Mouse (Mus musculus): ENCODE data around the gene Lsm10. TPM values are rescaled to one million over a fixed set of nuclear protein-coding genes. Genes with fewer than 3 reads are reported as not detected.
A peak's percentile ranks its signal among the peaks of the same experiment; 100 is the strongest.

Gene Lsm10
- total RNA-seq, 2 experiments from 2014 or later = 9.2 to 12.8 TPM

- intact Hi-C loops (cut with DNase I) = no loop called here
- no peak for DNase-seq
These were observed 19.6 kb downstream of the Lsm10 start for GRCm38 (mm10) chr4:126115871-126116521.

DNA sequence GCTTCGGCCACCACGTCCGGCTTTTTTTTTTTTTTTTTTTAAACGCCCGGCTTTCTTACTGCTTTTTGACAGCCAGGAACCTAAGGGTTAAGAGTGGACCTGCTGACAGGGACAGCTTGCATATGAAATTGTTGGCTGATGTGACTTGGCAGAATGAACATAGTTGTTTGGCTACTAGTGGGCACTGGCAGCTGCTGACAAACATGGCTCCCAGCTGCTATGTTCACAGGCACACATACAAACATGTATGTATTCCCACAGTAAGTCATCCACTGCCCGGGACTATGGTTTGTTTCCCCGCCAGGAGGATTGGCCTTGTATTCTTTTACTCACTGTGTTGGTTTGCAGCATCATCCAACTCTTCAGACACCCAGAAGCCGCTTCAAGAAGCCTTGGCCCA, 20.7 kb downstream of the Lsm10 start:
- peak in 1 of 2 experiments; percentile 32 for DNase-seq
- intact Hi-C loops (cut with DNase I) = no loop called here

GRCm38 (mm10) chr4:126118651-126119050, 22.2 kb downstream of the Lsm10 start:
- DNase-seq = no peak

GRCm38 (mm10) chr4:126119051-126119450, 22.6 kb downstream of the Lsm10 start:
- no peak for DNase-seq
- intact Hi-C loops (cut with DNase I) = no loop called here

More at GRCm38 (mm10) chr4:126118651-126119050, 22.2 kb downstream of the Lsm10 start:
- intact Hi-C loops (cut with DNase I) = no loop called here

GRCm38 (mm10) chr4:126120052-126120451, 23.6 kb downstream of the Lsm10 start:
- intact Hi-C loops (cut with DNase I) = no loop called here
- DNase-seq = no peak

GRCm38 (mm10) chr4:126120506-126120905, 24.1 kb downstream of the Lsm10 start:
- intact Hi-C loops (cut with DNase I) = no loop called here

DNA sequence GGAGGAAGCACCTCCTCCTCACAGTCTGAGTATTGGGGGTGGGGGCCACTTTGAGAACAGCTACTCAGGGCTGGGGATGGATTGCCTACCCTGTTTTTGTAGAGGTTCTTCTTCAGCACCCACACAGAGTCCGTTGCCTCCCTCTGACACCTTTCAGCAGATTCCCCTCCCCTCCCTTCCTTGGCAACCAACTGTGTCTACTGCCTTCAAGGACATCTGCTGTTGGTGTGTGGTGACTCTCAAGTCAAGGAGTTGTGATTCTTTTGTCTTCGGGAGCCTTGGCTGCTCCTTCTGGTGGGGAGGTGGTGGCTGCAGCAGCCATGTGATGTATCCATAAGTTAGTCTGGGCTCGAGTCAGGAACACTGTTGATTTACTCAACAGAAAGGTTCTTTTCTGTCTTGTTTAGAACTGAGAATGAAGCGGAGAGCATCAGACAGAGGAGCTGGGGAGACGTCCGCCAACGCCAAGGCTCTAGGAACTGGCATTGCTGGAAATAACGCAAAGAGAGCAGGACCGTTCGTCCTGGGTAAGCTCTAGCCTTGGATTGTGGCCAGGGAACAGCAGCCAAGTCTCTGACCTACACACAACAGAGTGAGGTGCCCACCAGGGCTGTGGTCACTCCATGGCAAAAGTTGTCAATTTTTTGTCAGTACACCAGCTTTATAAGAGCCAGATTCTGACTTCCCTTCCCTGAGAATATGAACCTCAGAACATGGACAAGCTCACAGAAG, 27.1 kb downstream of the Lsm10 start:
- no peak for DNase-seq
- intact Hi-C loops (cut with DNase I) = no loop called here

More at GRCm38 (mm10) chr4:126120506-126120905, 24.1 kb downstream of the Lsm10 start:
- DNase-seq = no peak

DNA sequence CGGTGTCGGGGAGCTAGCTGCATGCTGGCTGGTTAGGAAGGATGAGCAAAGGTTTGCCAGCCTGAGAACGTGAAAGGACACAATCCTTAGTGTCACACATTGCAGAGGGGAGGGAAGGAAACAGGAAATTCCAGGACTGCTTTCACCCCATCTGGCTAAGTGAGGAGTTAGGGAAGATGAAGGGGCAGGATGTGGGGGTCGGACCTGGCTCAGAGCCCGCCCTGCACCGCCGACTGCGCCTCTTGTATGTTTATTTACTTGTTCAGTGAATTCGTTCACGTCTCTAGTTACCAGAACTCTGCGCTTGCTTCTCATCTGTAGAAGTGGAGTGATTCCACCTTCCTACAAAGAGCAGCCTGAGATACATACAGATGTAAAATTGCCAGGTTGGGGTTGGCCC, 34.1 kb downstream of the Lsm10 start:
- intact Hi-C loops (cut with DNase I) = no loop called here
- no peak for DNase-seq

DNA sequence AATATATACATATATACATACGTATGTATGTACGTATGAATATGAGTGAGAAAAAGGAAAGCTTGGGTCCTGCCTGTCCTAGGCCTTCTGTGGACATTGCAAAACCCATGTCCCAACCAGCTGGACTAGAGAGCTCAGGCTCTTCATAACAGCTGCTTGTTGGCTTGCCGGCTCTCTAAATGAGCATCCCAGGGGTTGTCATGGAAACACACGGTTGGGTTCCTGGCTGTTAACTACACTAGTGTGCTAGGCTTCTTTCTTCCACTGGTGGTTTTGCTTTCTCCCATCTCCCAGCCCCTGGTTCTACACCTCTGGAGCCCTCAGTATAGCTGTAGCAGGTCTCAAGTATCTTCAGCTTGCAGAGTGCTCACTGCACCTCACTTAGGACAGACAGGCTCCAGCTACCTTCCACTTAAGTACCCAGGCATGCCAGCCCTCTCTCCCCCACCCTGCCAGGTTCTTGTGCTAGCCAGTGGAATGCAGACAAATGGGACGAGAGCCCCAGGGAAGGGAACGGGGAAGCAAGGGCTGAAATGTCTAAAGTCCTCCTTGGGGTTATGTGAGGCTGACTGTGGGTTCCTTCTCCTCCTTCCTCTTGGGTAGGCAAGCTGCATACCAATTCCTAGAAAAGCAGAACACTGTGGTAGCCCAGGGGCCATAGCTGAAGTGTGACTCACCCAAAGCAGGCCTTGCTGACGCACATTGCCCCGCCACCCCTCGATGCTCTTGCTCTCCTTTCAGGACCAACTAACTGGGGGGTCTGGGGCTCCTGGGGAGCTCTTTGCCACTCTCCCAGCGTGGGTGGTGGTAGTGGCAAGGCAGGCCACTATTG, 35.1 kb downstream of the Lsm10 start:
- intact Hi-C loops (cut with DNase I) = no loop called here
- peak; percentile 39 to 55 for DNase-seq

DNA sequence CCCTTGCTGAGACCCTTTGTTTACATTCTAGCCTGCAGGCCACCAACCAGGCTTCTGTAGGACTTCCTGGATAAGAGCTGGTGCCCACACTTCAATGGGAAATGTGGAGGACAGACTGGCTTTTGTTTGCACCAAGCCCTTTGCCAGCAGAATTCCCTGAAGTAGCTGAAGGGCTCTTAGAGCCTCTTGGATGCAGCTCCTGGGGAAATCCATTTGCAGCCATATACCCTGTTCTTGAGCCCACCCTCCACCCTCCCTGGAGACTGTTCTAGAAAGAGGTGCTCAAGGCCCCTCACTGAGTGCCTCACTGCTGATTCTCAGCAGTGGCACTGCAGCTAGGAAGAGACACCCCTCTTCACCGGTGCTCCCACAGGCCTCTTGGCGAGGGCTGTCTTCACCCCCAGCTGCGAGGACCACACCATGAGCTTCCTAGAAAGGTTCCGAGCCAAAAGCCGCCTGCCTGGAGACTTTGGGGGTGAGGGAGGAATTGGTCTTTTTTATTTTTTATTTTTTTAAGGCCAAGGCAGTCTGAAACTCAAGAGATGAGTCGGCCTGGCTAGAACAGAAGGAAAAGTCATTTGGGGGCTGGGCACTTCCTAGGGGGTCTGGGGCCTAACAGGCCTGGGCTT, 36.3 kb downstream of the Lsm10 start:
- intact Hi-C loops (cut with DNase I) = no loop called here
- no peak for DNase-seq

GRCm38 (mm10) chr4:126134236-126134635, 37.8 kb downstream of the Lsm10 start:
- intact Hi-C loops (cut with DNase I) = no loop called here
- DNase-seq = no peak

DNA sequence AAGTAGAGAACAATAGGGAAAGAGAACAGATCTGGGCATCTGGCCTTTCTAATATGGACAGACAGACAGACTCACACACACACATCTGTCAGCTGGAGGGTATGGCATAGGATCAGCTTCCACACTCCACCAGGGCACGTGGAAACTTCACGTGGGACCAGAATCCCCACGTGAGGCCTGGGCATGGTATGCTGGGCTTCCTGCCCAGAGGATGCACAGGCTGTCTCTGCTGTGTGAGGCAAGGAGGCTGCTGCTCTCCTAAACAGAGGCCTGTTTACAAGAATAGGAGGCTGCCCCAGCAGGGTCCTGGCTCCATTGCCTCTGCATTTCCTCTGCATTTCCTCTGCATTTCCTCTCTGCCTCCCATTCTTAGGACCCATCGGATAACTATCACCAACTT, 38.2 kb downstream of the Lsm10 start:
- DNase-seq = no peak
- intact Hi-C loops (cut with DNase I) = no loop called here

- no peak for DNase-seq
- intact Hi-C loops (cut with DNase I) = no loop called here
These were observed 41.4 kb downstream of the Lsm10 start for GRCm38 (mm10) chr4:126137773-126138172.

GRCm38 (mm10) chr4:126141021-126141420, 44.6 kb downstream of the Lsm10 start:
- intact Hi-C loops (cut with DNase I) = no loop called here
- no peak for DNase-seq

- peak in 1 of 2 experiments; percentile 36 for DNase-seq
- intact Hi-C loops (cut with DNase I) = loop anchor here (5.0 kb wide), 1 partner anchor 58 kb away; no protein-coding TSS in a partner anchor
These were observed 49.0 kb downstream of the Lsm10 start for GRCm38 (mm10) chr4:126145396-126145795.

DNA sequence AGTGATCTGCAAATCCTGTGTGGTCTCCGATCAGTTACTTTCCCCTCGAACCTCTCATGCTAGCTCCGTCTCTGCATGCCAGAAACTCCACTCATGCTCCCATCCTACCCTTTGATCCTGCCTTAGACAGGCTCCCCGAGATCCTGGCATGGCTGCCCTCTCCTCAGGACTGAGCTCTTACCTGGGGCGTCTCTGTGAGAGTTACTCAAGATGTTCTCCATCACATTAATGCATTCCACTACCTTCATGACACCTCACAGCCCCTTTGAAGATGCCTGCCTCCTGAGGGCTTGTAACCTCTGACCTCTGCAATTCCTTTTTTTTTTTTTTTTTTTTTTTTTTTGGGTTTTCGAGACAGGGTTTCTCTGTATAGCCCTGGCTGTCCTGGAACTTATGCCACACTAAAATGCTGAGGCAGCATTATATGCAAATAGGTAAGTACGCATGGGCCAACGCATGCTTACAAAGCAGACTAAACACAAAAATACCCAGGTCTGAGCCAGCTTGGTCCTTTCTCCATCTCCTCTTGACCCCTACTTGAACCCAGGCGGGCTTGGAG, 50.6 kb downstream of the Lsm10 start:
- DNase-seq = no peak
- intact Hi-C loops (cut with DNase I) = loop anchor here (5.0 kb wide), 1 partner anchor 60 kb away; no protein-coding TSS in a partner anchor

DNA sequence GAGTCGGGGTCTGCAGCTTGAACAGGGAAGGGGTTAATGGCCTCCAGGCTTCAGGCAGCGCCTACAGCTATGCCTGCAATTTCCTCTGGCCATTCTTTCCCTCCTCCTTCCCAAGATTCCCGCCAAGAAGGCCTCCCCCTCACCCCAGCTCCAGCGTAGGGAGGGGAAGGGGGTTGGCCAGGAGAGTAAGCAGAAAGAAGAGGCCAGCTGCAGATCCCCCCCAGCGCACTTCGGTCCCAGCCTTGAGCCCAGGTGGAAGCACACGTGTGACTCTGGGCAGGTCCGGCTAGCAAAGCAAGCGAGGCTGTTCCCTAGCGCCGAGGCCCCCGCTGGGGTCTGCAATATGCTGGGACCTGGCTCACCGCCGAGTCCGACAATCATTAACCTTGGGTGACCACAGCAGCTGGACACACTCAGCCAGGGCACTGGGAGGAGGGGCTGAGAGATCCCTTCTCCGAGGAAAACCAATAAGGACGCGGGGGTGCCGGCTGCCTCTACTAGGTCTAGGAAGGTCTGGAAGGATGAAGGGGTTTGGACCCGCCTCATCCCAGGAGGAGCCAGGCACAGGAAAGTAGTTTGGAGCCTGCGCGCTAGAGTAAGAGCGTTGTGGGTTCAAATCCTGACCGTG, 51.2 kb downstream of the Lsm10 start, which contains the start of gene Eva1b:
Gene Eva1b, plus strand, starts transcription at position 212 of the 628 bp plus-strand sequence.
- intact Hi-C loops (cut with DNase I) = loop anchor here (5.0 kb wide), 1 partner anchor 60 kb away; no protein-coding TSS in a partner anchor
- DNase-seq = peak; percentile 73 to 76

Measured in heart, postnatal 14 days (tissue).